Mouse (Mus musculus): ENCODE measurements around the gene Sema4a. TPM values are rescaled to one million over a fixed set of nuclear protein-coding genes. Genes with fewer than 3 reads are reported as not detected.
A peak's percentile ranks its signal among the peaks of the same experiment; 100 is the strongest.

Sema4a gene
- polyA plus RNA-seq, 1 experiment from 2014 or later, result 6.3 TPM

DNA sequence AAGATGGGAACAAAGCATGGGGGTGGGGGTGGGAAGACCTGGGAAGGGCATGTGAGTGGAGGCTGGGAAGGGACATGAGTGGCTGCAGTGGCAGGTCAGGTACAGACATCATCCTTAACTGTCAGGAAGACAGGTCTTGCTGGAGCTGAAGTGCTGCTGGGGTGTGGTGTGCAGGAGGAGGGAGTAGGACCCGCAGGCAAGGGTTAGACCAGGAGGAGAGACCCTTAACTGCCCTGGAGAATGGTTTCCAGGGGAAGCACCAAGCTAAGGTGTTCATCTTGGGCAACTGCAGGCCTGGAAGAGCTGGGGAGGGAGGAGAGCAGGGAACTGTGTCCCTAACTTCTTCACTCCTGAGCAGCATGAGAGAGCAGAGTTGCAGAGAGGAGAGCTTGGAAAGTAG is 26.4 kb upstream of the Sema4a start:
- H3K9ac ChIP-seq (ENCODE audit: low read length), result no peak overlapping the region
- H3K36me3 ChIP-seq (ENCODE audit: control insufficient read depth, insufficient read depth, low read length), result peaks cover 22% of the 10 kb centered on the region
- no peak overlapping the region for H3K4me3 ChIP-seq (ENCODE audit: low read length)
- no peaks in the 10 kb centered on the region for H3K9me3 ChIP-seq (ENCODE audit: control insufficient read depth, low read length)
- peaks cover 19% of the 10 kb centered on the region; the same call in 1 of the 2 replicates for H3K27me3 ChIP-seq (ENCODE audit: control insufficient read depth, insufficient read depth, low read depth, low read length)
- no peak overlapping the region for H3K4me2 ChIP-seq (ENCODE audit: low read depth, low read length)
- 53% methylated on average over 1 of the region's 1 CpGs for WGBS
- ATAC-seq (ENCODE audit: low read depth), result no peak
- no peak overlapping the region for H3K27ac ChIP-seq (ENCODE audit: low read length)
- H3K4me1 ChIP-seq (replicated peaks; ENCODE audit: control insufficient read depth, insufficient read depth, low read length), result peaks cover 16% of the 10 kb centered on the region

DNA sequence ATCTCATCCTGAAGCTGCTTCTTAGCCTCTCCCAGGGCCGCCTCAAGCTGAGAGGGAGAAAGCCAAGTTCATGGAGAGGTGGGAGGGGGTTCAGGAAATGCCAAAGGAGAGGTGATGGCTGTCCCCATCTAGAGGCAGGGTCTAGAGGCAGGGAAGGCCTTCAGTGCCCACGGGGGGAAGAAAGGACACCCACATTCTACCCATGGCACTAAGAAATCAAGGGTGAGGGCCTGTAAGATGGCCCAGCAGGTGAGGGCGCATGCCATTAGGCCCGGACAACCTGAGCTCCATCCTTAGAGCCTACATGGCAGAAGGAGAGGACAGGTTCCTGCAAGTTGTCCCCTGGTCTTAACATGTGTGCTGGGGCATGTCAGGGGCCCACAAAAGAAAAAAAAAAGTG is 25.9 kb upstream of the Sema4a start:
- no peak overlapping the region for H3K4me3 ChIP-seq (ENCODE audit: low read length)
- no peak for ATAC-seq (ENCODE audit: low read depth)
- no peak overlapping the region for H3K27ac ChIP-seq (ENCODE audit: low read length)
- H3K9ac ChIP-seq (ENCODE audit: low read length), result no peak overlapping the region
- no peaks in the 10 kb centered on the region for H3K9me3 ChIP-seq (ENCODE audit: control insufficient read depth, low read length)
- peaks cover 22% of the 10 kb centered on the region for H3K36me3 ChIP-seq (ENCODE audit: control insufficient read depth, insufficient read depth, low read length)
- H3K4me2 ChIP-seq (ENCODE audit: low read depth, low read length), result no peak overlapping the region
- H3K27me3 ChIP-seq (ENCODE audit: control insufficient read depth, insufficient read depth, low read depth, low read length), result peaks cover 19% of the 10 kb centered on the region; the same call in 1 of the 2 replicates
- WGBS, result 75% methylated on average over 4 of the region's 4 CpGs
- peaks cover 13% of the 10 kb centered on the region for H3K4me1 ChIP-seq (replicated peaks; ENCODE audit: control insufficient read depth, insufficient read depth, low read length)

DNA sequence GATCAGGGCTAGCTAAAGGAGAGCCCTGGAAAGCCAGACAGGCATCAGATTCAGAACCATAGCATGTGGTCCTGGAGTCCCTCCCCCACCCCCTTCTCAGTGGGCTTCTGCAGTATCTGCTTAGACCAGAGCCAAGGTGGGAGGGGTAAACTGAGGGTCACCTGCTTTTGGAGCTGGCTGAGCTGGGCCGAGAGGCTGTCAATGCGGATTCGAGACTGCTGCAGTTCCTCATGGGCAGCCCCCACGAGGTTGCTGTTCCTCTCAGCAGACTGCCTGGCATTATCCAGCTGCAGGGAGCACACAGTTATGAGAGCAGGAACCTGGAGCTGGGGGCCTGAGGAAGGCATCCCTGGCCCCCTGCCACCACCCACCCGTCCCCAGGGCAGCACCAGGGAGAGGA is 25.1 kb upstream of the Sema4a start:
- ATAC-seq (ENCODE audit: low read depth), result no peak
- peaks cover 13% of the 10 kb centered on the region for H3K4me1 ChIP-seq (replicated peaks; ENCODE audit: control insufficient read depth, insufficient read depth, low read length)
- no peaks in the 10 kb centered on the region for H3K9me3 ChIP-seq (ENCODE audit: control insufficient read depth, low read length)
- no peak overlapping the region for H3K4me2 ChIP-seq (ENCODE audit: low read depth, low read length)
- peaks cover 19% of the 10 kb centered on the region; the same call in 1 of the 2 replicates for H3K27me3 ChIP-seq (ENCODE audit: control insufficient read depth, insufficient read depth, low read depth, low read length)
- H3K27ac ChIP-seq (ENCODE audit: low read length), result no peak overlapping the region
- peaks cover 22% of the 10 kb centered on the region for H3K36me3 ChIP-seq (ENCODE audit: control insufficient read depth, insufficient read depth, low read length)
- no peak overlapping the region for H3K9ac ChIP-seq (ENCODE audit: low read length)
- 76% methylated on average over 5 of the region's 5 CpGs for WGBS
- no peak overlapping the region for H3K4me3 ChIP-seq (ENCODE audit: low read length)

DNA sequence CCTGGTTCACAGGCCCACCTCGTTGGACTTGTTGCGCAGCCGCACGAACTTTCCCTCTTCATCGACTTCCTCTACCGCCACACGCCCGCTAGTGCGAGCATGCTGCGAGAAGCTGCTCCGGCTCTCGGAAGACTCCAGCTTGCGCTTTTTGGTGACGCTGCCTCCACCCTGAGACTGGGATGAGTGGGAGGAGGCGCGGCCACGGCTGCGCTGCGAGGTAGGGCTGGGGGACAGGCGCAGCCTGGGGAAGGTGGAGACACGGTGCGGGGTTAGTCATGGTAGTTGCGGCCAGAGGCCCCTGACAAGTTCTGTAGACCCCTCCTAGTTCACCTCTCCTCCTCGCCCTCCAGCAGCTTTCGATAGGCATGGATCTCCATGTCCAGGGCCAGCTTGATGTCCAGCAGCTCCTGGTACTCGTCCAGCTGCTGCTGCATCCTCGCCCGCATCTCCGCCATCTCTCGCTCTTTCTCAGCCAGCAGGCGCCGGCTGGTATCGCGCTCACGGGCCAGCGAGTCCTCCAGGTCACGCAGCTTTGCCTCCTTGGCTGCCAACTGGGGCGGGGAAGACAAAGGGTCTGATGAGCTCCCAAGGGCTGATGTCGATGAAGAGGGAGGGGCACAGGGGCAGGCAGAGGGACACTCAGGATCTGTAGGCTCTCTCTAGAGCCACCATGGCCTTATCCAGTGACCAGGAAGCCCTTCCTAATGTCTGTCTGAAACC is 23.8 kb upstream of the Sema4a start:
- Histone ChIP-seq H3K9ac (ENCODE audit: low read length) (no peak overlapping the region), H3K9me3 (ENCODE audit: control insufficient read depth, low read length) (no peaks in the 10 kb centered on the region), H3K4me3 (ENCODE audit: low read length) (no peak overlapping the region), H3K27ac (ENCODE audit: low read length) (no peak overlapping the region), H3K36me3 (ENCODE audit: control insufficient read depth, insufficient read depth, low read length) (peaks cover 22% of the 10 kb centered on the region), H3K27me3 (ENCODE audit: control insufficient read depth, insufficient read depth, low read depth, low read length) (peaks cover 19% of the 10 kb centered on the region; the same call in 1 of the 2 replicates), H3K4me1 (replicated peaks; ENCODE audit: control insufficient read depth, insufficient read depth, low read length) (peaks cover 5% of the 10 kb centered on the region; the same call in 1 of the 2 replicates), H3K4me2 (ENCODE audit: low read depth, low read length) (peak overlapping the region; percentile 22; the same call in 1 of the 2 replicates)
- no peak for ATAC-seq (ENCODE audit: low read depth)
- 20% methylated on average over 37 of the region's 39 CpGs for WGBS

DNA sequence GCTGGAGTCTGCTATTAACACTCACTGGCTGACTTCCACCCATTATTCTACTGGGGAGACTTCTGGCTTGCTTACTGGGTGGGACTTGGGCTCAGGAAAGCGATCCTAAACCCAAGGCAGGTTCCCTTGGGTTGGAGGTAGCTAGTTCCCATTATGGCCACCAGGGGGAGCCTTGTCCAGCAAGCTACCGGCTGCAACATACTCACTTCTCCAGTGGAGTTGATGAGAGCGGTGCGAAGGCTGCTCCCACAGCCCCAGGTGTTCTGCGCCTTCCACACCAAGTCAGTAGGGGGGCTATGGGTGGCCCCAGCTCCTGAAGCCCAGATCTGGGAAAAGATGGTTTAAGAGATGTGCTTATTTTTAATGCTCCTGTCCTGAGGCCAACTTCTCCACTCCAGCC is 22.6 kb upstream of the Sema4a start:
- H3K9me3 ChIP-seq (ENCODE audit: control insufficient read depth, low read length), result no peaks in the 10 kb centered on the region
- no peak overlapping the region for H3K4me2 ChIP-seq (ENCODE audit: low read depth, low read length)
- 6% methylated on average over 5 of the region's 5 CpGs for WGBS
- peaks cover 19% of the 10 kb centered on the region; the same call in 1 of the 2 replicates for H3K27me3 ChIP-seq (ENCODE audit: control insufficient read depth, insufficient read depth, low read depth, low read length)
- peak; percentile 62 for ATAC-seq (ENCODE audit: low read depth)
- H3K36me3 ChIP-seq (ENCODE audit: control insufficient read depth, insufficient read depth, low read length), result peaks cover 22% of the 10 kb centered on the region
- H3K4me3 ChIP-seq (ENCODE audit: low read length), result no peak overlapping the region
- no peak overlapping the region for H3K27ac ChIP-seq (ENCODE audit: low read length)
- H3K9ac ChIP-seq (ENCODE audit: low read length), result no peak overlapping the region
- peaks cover 1% of the 10 kb centered on the region; the same call in 1 of the 2 replicates for H3K4me1 ChIP-seq (replicated peaks; ENCODE audit: control insufficient read depth, insufficient read depth, low read length)

DNA sequence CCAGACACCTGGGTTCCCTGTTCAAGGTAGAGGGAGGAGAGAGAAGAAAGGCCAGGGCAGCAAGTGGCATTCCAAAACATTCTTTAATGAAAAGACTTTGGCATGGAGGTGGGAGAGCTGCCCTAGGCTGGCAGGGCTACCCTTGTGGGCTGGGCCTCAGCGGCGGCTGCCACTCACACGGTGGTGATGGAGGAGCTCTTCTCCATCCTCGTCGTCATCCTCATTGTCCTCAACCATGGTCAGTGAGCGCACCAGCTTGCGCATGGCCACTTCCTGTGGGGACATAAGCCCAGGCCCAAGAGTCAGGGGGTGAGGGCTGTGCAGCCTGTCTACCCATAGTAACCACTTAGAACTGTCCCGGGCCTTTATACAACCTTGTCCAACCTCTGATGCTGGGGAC is 22.2 kb upstream of the Sema4a start:
- H3K9ac ChIP-seq (ENCODE audit: low read length), result no peak overlapping the region

DNA sequence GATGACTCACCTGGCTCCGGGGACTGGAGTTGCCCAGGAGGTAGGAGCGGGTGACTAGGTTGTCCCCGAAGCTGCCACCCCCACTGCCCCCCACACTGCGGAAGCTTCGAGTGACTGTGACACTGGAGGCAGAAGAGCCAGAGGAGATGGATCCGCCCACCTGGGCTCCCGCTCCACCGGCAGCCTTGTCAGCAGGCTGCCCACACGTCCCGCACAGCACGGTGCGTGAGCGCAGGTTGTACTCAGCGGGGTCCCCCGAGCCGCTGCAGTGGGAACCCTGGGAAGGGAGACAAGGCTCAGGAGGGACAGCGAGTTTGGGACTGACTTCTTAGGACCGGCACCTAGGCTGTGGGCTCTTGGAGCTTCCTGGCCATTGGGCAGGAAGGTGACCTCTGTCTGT is 21.4 kb upstream of the Sema4a start:
- no peak overlapping the region for H3K4me3 ChIP-seq (ENCODE audit: low read length)
- H3K4me1 ChIP-seq (replicated peaks; ENCODE audit: control insufficient read depth, insufficient read depth, low read length), result no peaks in the 10 kb centered on the region
- no peak overlapping the region for H3K27ac ChIP-seq (ENCODE audit: low read length)
- 36% methylated on average over 18 of the region's 18 CpGs for WGBS
- ATAC-seq (ENCODE audit: low read depth), result no peak
- no peaks in the 10 kb centered on the region for H3K9me3 ChIP-seq (ENCODE audit: control insufficient read depth, low read length)
- H3K36me3 ChIP-seq (ENCODE audit: control insufficient read depth, insufficient read depth, low read length), result peaks cover 16% of the 10 kb centered on the region
- H3K9ac ChIP-seq (ENCODE audit: low read length), result no peak overlapping the region
- H3K4me2 ChIP-seq (ENCODE audit: low read depth, low read length), result no peak overlapping the region
- peaks cover 19% of the 10 kb centered on the region; the same call in 1 of the 2 replicates for H3K27me3 ChIP-seq (ENCODE audit: control insufficient read depth, insufficient read depth, low read depth, low read length)

More for the DNA sequence above, 22.2 kb upstream of the Sema4a start:
- peaks cover 19% of the 10 kb centered on the region; the same call in 1 of the 2 replicates for H3K27me3 ChIP-seq (ENCODE audit: control insufficient read depth, insufficient read depth, low read depth, low read length)
- H3K4me2 ChIP-seq (ENCODE audit: low read depth, low read length), result no peak overlapping the region
- 70% methylated on average over 8 of the region's 8 CpGs for WGBS
- no peaks in the 10 kb centered on the region for H3K4me1 ChIP-seq (replicated peaks; ENCODE audit: control insufficient read depth, insufficient read depth, low read length)
- H3K9me3 ChIP-seq (ENCODE audit: control insufficient read depth, low read length), result no peaks in the 10 kb centered on the region
- peaks cover 22% of the 10 kb centered on the region for H3K36me3 ChIP-seq (ENCODE audit: control insufficient read depth, insufficient read depth, low read length)
- ATAC-seq (ENCODE audit: low read depth), result peak; percentile 22; the same call in 1 of the 2 replicates
- H3K4me3 ChIP-seq (ENCODE audit: low read length), result no peak overlapping the region
- no peak overlapping the region for H3K27ac ChIP-seq (ENCODE audit: low read length)

DNA sequence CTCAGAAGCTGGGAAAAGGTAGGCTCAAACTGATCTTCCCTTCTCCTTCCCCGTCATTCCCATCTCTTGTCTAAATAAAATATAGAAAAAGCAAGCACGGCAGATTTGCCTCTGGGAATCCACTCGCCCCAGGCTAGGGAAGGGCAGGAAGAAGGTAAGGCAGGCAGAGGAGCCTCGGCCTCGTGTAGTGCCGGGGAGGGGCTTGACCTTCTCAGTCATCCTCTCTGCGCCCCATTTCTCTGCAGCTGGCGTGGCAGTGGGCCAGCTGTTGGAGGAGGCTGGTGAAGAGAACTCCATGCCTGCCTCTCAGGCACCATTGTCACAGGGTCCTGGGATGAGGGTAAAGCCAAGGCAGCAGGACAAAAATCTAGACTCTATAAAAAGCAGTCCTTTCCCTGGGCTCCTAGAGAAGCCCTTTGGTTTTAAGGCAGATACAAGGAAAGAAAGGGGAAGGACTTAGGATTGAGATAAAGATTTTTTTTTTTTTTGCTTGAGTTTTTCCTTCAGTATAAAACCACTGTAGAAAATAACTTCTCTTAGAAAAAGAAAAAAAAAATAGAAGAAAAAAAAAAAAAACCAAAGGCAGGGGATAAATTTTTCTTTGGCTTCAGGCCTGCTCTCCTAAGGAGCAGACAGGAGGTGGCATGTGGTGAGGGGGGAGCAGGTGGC is 20.5 kb upstream of the Sema4a start:
- WGBS, result 41% methylated on average over 8 of the region's 8 CpGs
- Histone ChIP-seq H3K9me3 (ENCODE audit: control insufficient read depth, low read length) (no peaks in the 10 kb centered on the region), H3K9ac (ENCODE audit: low read length) (no peak overlapping the region), H3K27ac (ENCODE audit: low read length) (no peak overlapping the region), H3K27me3 (ENCODE audit: control insufficient read depth, insufficient read depth, low read depth, low read length) (peaks cover 19% of the 10 kb centered on the region; the same call in 1 of the 2 replicates), H3K4me3 (ENCODE audit: low read length) (no peak overlapping the region), H3K4me2 (ENCODE audit: low read depth, low read length) (no peak overlapping the region), H3K4me1 (replicated peaks; ENCODE audit: control insufficient read depth, insufficient read depth, low read length) (no peaks in the 10 kb centered on the region), H3K36me3 (ENCODE audit: control insufficient read depth, insufficient read depth, low read length) (peaks cover 9% of the 10 kb centered on the region)
- ATAC-seq (ENCODE audit: low read depth), result no peak

DNA sequence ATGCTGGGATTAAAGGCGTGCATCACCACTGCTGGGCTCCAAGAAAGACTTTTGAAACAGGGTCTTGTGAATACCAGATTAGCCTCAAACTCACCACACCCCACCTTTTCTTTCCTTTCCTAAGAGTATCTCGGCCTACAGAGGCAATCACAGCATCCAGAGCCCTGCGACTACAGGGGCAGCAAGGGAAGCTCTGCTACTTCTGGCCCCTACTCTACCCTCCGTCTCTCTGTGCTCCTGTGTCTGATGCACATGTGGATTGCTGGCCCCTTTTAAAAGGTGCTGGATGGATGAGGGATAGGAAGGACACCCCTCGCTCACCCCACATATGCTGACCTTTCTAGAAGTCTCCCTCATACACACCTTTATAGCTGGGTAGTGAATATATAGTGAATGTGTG is 19.7 kb upstream of the Sema4a start:
- Histone ChIP-seq H3K9me3 (ENCODE audit: control insufficient read depth, low read length) (no peaks in the 10 kb centered on the region), H3K4me3 (ENCODE audit: low read length) (no peak overlapping the region), H3K36me3 (ENCODE audit: control insufficient read depth, insufficient read depth, low read length) (peaks cover 2% of the 10 kb centered on the region), H3K4me2 (ENCODE audit: low read depth, low read length) (no peak overlapping the region), H3K4me1 (replicated peaks; ENCODE audit: control insufficient read depth, insufficient read depth, low read length) (no peaks in the 10 kb centered on the region), H3K9ac (ENCODE audit: low read length) (no peak overlapping the region), H3K27me3 (ENCODE audit: control insufficient read depth, insufficient read depth, low read depth, low read length) (peaks cover 14% of the 10 kb centered on the region; the same call in 1 of the 2 replicates), H3K27ac (ENCODE audit: low read length) (no peak overlapping the region)
- ATAC-seq (ENCODE audit: low read depth), result no peak
- WGBS, result 86% methylated on average over 5 of the region's 5 CpGs

All from lung, embryonic 16.5 days (tissue).